Mouse (Mus musculus) ES-Bruce4 (cell line): Measurements from ENCODE around the gene Cxcl2.

ENCODE experiments used
- CTCF ChIP-seq: IDR thresholded peaks from one replicate; pipeline ENCODE4 v1.8.1; 2011; ENCODE audit warnings: low read depth, low read length
- EP300 ChIP-seq: IDR thresholded peaks from 2 replicates; pipeline ENCODE4 v1.6.1; 2011; ENCODE audit warnings: low read depth, low read length; ENCODE audit not compliant: insufficient read depth
- POLR2A ChIP-seq: IDR thresholded peaks from one replicate; pipeline ENCODE4 v1.8.1; 2011; ENCODE audit warnings: low read length; ENCODE audit not compliant: insufficient read depth

GRCm38 (mm10) chr5:90859031-90859430, 44.6 kb upstream of the Cxcl2 start:
- no peak for TF ChIP-seq POLR2A
- no peak for TF ChIP-seq CTCF
- TF ChIP-seq EP300: no peak
